Mouse (Mus musculus) embryo, embryonic 10.5 days (tissue): ENCODE results near the gene Tango2.
A peak's percentile ranks its signal among the peaks of the same experiment; 100 is the strongest.

Experiments used
- DNase-seq: peaks from one replicate; pipeline ENCODE4 v3.0.0-alpha.2; 2015; ENCODE audit warnings: low spot score

Tango2 gene

DNA sequence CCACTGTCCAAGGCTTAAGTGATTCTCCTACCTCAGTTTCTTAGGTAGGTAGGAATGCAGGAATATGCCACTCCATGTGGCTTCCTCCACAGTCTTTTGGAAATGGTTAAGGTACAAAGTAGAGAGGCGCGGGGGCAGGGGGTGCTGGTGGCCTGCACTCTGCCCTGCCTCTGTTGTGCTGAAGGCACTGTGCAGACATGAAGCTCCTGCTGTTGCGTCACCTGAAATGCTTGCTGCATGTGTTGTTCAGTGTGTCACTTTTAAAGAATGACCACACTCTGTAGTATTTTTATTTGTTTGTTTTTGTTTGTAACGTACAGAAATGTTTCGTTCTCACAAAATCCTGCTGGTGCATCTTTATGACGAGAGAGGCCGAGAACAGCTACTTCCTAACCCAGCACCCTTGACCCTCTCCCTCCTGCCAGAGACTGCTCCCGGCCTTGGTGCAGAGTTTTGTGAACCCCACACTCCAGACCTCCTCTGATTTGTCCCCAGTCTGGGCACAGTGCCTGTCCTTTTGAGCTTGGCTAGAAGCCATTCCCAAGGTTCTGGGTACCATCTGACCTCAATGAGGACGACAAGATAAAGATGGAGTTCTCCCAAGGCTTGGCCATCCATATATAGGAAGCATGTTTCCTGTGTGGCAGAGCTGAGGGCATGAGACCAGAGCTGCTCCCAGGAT lies 35.3 kb upstream of the Tango2 start:
- no peak for DNase-seq

DNA sequence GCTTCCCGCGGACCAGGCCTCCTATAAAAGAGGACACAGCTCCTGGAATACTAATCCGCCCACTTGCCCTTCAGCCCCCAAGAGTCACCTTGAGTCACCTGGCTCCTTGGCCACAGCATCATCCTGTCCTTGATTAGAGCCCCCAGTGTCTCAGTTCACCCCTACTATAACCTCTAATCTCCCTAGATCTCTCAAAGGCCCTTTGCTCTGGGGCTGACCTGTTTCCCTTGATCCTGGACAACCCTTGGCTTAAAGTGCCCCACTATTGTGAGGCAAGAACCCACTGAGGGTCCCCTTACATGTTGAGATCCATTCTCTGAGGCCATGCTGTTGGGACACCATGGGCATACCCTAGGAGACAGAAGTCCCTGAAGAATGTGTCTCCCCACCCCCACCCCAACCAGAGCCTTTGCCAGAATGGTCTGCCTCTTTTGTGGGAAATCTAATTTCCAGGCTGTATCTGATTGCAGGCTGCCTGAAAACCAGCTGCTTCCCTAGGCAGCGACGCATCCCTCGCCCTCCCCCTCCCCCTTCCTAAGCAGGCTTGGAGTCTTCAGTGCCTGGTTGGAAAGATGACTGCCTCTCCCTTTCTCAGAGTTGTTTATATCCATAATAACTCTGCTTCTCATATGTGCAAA lies 33.8 kb upstream of the Tango2 start:
- peak; percentile 80 for DNase-seq

DNA sequence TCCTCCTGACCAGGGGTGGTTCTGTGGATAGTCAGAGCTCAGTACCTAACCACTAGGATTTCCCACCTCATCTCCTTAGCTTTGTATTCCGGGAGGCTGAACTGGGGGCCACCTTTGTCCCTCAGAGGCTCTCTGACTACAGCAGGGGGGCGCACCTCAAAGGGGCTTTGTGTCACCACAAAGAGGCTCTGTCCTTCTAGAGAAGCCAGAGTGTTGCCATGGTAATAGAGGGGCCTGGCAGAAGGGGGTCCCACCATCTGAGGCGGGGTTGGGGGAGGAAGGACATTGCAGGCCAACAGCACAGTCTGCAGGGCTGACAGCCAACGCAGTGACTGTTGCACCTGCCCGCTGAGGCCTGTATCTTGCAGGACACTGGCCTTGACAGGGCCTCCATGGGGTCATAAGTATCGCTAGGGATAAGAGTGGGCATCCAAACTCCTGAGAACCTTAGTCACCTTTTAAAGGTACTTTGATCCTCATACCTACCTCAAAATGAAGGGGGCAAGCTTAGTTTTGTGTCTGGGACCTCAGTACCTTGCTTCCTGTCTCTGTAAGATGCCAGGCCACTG lies 32.7 kb upstream of the Tango2 start:
- DNase-seq: peak; percentile 87

DNA sequence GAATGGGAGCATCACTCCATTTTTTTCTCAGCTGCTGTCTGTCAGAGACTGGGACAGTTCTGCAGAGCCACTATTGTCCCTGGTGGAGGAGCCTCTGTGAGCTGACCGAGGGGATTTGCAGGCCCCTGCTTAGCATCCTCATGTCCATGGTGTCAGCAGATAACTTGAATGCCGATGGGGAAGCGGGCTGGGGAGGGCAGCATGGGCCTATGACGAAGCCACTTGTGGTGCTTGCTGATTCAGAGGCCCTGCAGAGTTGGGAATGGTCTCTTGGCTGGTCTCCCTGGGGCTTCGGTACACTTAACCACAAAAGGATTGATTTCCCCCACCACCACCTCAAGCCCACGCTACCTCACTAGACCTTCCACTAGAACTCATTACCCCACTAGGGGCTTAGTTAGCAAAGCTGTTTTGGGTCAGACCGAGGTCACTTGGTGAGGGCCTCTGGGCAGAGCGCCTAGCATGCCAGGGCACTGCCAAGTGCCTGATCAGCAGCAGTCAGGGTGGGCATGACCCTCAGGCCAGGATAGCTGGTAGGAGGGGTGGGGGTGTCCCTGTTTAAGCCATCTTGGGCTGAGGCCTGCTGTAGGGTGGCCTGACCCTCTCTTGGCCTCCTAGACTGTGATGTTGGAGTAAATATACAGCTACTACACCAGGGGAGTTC lies 31.6 kb upstream of the Tango2 start:
- DNase-seq: no peak

DNA sequence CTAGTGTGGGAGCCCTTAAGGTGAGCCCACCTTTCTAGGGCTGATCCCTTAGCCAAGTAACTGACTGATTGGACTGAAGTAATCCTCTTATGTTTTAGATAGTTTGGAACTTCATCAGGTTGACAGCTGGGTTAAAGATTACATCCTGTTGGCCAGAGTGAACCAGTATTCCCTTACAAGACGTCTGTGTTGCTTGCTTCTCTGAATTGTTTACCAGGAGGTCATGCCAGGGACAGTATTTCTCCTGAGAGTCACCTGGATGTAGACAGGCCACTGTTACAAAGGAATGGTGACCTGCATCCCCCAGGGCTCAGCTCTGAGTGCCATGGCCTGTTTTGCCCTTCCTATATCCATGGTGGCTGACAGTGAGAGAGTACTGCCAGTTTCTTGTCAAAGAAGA lies 30.6 kb upstream of the Tango2 start:
- no peak for DNase-seq

DNA sequence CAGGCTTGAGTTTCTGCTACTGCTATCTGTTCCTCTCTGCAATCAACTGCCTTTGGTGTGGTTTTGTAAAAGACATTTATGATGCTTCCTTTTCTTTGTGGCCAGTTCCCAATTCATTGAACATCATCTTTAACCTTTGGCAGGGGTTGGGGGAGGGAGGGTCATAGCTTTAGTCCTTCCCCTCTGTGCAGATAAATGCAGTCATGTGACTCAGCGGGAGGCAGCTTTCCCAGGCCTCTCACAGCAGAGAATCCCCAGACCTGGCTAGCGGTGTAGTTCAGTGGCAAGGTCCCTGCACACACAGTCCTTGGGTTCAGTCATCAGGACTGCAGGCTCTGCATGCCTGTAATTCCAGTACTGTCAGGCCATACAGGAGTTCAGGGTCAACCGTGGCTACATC lies 29.3 kb upstream of the Tango2 start:
- DNase-seq: peak; percentile 61

DNA sequence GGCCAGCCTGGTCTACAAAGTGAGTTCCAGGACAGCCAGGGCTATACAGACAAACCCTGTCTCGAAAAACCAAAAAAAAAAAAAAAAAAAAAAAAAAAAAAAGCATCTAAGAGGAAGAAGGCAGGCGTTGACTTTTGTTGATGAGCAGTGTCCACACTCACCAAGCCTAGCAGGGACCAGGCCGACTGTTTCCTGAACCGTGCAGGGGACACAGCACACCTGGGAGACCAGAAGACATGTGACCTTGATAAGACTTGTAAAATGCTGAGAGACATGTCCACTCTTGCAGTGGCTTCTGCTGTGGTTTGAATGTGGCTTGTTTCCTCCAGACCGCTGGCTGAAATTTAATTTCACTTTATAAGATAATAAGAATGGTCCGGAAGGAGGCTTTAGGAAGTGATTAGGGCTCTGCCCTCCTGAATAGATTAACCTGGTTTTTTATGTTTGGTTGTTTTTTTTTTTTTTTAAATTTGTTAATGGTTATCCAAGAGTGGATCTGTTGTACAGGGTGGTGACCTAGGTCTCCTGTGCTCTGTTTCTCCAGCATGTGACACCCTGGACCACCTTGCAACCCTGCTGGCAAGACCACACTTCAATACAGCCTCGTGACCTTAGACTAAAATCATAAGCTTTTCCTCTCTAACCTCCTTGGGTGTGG lies 28.5 kb upstream of the Tango2 start:
- DNase-seq: no peak

DNA sequence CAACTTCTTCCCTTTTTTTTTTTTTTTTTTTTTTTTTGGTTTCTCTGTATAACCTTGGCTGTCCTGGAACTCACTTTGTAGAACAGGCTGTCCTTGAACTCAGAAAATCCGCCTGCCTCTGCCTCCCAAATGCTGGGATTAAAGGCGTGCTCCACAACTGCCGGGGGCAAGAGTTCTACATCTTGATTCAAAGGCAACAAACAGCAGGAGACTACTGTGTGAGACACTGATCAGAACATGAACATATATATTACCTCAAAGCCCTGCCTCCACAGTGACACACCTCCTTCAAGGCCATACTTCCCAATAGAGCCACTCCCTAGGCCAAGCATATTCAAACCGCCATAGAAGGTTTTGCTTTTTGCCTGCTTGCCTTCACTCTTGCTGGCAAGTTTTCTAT lies 25.7 kb upstream of the Tango2 start:
- no peak for DNase-seq

DNA sequence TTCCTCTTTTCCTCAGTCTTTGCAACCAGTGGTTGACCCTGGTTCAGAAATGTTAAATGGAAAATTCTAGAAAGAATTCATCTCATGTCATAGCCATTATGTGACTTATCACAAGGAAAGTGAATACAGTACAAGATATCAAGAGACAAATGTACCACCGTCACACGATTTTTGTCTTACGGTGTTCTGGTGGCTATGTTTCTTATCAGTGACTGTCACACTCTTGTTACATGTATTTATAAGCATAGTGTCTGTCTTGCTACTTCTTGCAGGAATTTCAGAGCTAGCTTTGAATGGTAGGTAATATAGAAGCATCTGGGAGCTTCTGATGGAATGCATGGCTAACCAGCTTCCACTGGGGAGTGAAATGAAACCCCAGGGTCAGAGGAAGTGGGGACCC lies 22.3 kb upstream of the Tango2 start:
- DNase-seq: no peak

DNA sequence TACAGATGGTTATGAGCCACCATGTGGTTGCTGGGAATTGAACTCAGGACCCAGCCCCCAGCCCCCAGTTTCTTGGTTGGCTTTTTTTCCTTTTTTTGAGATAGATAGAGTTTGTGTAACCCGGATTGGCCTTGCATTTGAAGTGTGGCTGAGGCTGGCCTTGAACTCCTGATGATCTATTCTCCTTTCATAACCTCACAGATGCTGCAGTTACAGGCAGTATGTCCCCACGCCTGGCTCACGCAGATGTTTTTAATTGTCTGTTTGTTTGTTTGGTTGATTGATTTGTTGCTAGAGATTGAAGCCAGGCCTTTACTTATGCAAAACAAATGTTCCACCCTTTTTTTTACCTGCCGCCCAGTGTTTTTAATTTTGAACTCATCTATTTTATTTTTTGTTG lies 18.9 kb upstream of the Tango2 start:
- DNase-seq: no peak

DNA sequence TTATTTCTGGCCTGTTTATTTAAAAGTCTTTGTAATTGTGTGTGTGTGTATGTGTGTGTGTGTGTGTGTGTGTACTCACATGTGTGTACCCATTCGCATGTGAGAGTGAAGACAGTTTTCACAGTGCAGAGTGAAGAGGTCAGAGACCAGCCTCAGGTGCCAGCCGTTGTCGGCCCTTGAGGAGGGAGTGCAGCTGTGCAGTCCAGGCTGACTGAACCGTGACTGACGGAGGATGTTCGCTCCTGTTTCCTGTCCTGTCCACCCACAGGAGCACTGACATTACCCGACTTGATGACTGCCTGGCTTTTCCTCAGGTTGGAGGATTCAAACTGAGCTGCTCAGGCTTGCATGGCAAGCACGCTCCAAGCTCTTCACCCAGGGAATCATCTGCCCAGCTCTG lies 15.0 kb upstream of the Tango2 start:
- DNase-seq: no peak

DNA sequence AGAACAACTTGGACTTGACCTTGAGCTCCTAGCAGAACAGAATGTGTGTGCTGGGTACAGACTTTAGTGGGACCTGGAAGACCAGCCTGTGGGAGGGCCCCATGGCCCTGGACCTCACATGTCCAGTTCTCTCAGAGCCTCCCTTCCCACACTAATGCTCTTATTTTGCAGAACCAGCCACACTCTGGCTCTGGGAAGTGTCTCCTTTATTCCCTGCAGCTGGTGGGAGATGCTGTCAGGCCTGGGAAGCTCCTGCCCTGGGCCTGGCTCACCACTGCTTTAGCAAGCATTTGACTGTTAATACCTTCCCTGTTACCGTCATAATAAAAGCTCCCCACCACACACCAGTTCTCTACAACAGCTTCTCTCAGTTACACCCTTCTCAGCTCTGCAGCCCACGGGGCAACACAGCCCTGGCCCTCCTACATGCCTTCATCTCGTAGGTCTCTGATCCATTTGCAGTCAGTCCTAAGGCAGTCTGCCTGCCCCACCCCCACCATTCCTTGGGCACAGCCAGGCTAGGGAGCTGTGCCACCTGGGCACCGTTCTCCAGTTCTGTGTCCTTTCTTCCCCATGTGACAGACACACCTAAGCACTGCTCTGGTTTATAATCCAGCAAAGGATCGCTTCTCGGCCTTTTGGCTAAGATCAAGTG lies 12.4 kb upstream of the Tango2 start:
- no peak for DNase-seq

DNA sequence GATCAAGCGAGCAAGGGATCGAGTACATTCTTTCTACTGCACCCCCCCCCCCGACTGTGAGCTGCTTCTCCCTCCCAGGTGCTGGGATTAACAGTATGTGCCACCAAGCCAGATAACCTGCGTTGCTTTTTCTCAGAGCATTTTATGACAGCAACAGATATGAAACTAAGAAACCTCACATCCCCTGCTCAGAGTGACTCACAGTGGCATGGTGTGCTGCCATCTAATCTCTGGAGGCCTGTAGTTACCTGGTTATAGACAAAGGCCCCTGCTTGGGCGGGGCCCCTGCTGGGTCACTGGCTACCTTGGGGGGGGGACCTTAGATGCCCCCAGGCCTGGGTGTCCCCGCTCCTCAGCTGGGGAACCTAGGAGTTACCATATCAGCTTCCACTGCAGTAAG lies 10.1 kb upstream of the Tango2 start:
- no peak for DNase-seq

DNA sequence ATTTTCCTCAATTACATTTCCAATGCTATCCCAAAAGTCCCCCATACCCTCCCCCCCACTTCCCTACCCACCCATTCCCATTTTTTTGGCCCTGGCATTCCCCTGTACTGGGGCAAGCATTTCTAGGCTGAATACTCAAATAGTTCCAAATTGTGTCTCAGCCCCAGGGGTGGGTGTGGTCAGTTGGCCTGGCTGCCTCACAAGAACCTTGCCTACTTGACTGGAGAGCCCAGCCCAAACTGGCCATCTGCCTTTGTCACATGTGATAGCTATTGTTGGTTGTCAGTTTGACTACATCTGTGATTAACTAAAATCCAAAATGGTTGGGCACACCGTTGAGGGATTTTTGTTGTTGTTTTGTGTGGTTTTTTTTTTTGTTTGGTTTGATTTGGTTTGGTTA lies 9.1 kb upstream of the Tango2 start:
- DNase-seq: no peak

DNA sequence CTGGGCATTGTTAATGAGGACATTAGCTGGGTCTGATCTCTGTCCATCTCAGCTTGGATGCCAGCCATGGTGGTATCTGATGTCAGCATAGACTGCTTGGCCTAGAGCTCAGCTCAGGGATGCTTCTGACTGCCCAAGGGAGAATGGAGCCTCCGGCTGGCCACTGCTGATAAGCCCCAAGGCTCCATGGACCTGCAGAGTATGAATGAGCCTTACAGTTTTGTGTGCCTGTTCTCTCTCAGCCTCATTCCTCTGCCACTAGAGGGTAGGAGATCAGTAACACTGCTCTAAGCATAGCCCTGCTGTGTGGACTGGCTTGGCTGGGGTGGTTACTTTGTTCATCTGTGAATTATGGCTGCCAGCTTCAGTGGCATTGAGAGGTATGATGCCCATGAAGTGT lies 5.2 kb upstream of the Tango2 start:
- DNase-seq: no peak

DNA sequence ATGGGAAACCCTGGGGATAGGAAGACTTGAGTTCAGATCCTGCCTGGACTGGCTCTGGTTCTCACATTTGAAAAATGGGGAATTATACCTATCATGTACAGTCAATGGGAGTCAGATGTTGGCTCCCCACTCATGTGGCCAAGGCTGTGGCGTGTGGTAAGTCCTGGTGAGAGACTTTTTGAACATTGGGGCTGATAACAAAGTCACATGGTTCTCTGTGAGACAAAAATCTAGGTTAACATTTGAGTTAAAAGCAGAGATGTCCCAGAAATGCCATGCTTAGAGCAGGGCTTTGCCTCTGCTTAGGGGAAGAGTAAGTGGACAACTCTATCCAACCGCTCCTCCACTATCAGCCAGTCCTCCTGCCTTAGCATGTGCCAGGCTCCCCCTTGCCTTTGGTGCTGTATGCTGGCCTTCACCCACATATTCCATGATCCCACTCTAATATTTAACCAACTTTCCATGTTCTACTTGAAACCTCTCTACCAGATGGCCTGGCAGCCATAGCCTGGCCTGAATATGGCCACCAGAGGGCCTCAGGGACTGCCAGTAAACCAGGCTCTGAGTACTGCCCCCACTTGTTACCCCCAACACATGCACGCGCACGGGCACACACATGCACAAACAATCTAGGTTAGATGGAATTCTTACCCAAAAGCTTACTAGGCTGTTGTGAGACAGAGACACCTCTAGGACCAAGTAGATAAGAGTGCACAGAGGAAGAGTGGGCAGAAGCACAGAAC lies 3.6 kb upstream of the Tango2 start:
- peak; percentile 45 for DNase-seq

DNA sequence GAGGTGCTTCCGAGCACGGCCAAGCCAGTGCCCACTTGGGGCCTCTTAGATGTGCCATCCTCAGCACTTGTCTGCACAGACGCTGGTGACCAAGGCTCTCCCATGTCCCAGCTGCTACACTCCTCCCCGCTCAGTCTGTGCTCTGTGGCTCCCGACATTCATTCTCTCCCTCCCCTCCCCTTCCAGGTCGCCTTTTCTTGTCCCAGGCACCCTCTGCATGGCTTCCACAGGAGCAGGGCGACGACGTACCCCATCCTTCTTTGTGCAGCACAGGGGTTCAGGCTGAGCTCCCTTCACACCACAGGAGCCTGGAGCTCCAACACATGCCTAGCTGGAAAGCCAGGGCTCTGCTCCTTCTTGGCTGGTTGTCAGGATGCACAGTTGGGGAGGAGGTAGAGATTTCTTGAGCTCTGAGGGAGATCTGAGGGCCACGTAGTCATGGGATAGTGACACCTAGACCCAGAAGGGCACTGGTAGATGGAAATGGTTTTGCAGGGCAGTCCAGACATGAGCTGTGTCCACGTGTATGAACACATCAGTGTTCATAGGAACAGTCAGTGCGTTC lies 1.9 kb upstream of the Tango2 start:
- DNase-seq: no peak

DNA sequence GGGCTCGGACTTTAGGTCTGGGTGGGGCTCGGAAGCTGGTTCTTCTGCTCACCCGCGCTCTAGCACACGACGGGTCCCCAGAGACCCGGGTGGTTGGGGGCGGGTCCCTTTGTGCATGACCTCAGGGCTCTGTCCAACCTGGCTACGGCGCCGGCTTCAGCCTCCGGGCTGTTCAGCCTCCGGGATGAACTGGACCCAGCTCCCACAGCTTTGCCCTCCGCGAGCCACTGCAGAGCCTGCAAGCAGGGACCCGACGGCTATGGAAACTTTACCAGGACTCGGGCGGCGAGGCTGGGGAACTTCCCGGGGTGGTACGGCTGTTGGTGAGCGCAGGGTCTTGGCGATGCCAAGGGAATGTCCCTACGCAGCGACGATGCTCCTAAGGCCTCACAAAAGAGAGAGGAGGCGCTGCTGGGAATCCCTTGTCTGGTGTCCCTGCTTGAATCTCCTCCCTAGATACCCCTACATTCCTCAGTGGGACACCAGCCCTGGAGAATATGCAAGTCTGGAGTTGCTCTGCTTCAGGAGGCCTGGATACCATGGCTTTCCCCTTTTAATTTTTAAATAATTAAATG lies 785 bp upstream of the Tango2 start:
- no peak for DNase-seq

DNA sequence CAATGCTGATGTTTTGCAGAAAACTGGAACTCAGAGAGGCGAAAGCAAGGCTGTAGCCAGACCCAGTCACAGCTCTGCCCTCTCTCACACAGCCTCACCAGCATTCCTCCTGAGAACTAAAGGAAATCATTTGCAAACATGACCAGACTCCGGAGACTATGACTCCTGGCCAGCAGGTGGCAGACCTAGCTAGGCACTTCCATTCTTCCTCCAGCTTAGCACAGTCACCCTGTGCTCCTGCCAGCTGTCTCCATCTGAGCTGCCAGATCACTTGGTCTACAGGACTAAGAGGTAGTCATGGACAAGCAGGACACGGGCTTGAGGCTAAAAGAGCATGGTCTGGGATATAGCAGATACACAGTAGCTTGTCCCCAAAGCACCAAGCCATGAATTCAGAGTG lies 2.7 kb downstream of the Tango2 start:
- peak; percentile 93 for DNase-seq

DNA sequence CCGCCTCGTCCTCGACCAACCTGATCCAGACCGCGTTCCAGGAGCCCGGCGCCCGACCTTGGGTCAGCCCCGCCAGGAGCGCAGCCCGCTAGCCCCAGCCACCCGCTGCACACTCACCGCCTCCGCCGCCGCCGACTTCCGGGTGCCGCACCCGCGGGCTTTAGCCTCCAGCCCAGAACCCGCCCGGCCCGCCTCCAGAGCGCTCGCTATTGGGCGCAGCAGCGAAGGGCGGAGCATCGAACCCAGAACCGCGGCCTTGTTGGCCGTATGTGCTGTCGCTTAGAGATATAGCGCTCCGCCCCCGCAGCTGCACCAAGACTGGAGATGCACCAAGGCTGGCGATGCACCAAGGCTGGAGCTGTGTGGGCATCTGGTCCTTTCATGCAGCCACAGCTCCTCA lies 4.1 kb downstream of the Tango2 start:
- DNase-seq: peak; percentile 97
